Mouse (Mus musculus) embryonic facial prominence, embryonic 10.5 days (tissue): ENCODE measurements around the gene Alcam. TPM values are rescaled to one million over a fixed set of nuclear protein-coding genes. Genes with fewer than 3 reads are reported as not detected.
A peak's percentile ranks its signal among the peaks of the same experiment; 100 is the strongest.

ENCODE experiments used
- DNase-seq: peaks from one replicate; pipeline ENCODE4 v3.0.0-alpha.2; 2017; ENCODE audit warnings: low spot score
- H3K27ac ChIP-seq: fragments of 300-500 bp; sonication (generic); replicated peaks from 2 replicates; pipeline ENCODE4 v1.5.1; 2016; ENCODE audit warnings: mild to moderate bottlenecking
- H3K27me3 ChIP-seq: fragments of 300-500 bp; sonication (generic); replicated peaks from 2 replicates; pipeline ENCODE4 v1.6.1; 2016; ENCODE audit warnings: low read depth, mild to moderate bottlenecking; ENCODE audit not compliant: poor library complexity, severe bottlenecking
- H3K36me3 ChIP-seq: fragments of 300-500 bp; sonication (generic); replicated peaks from 2 replicates; pipeline ENCODE4 v1.6.1; 2016; ENCODE audit warnings: mild to moderate bottlenecking, moderate library complexity
- H3K4me1 ChIP-seq: fragments of 300-500 bp; sonication (generic); 2 replicates; pipeline ENCODE4 v1.6.1; 2016
- H3K4me3 ChIP-seq: fragments of 300-500 bp; sonication (generic); 2 replicates; pipeline ENCODE4 v1.5.1; 2016; ENCODE audit warnings: mild to moderate bottlenecking, moderate library complexity
- H3K9me3 ChIP-seq: fragments of 300-500 bp; sonication (generic); 2 replicates; pipeline ENCODE4 v1.6.1; 2016; ENCODE audit warnings: mild to moderate bottlenecking
- WGBS: fragments of 180-500 bp; shearing (Covaris S2); methylation state at CpG from one replicate; pipeline ENCODE4 v1.1.7; 2016; 5-methylcytosine and 5-hydroxymethylcytosine counted together
- polyA plus RNA-seq: library from polyadenylated mRNA; unstranded; fragments of >200 nt; fragmentation: Nextera tagmentation; extraction: Ambion mirVana; gene quantifications from 2 replicates; pipeline ENCODE4 v1.2.1, GENCODE M21; 2016

Alcam gene
- polyA plus RNA-seq, 1 experiment from 2014 or later, result 5.1 TPM

GRCm38 (mm10) chr16:52329420-52329819 is 124.5 kb downstream of the Alcam start:
- H3K27ac ChIP-seq, result no peak overlapping the region
- no peaks in the 10 kb centered on the region for H3K9me3 ChIP-seq
- DNase-seq, result no peak
- H3K36me3 ChIP-seq, result no peaks in the 10 kb centered on the region
- WGBS, result 78% methylated on average over 2 of the region's 2 CpGs
- no peaks in the 10 kb centered on the region for H3K4me1 ChIP-seq
- H3K27me3 ChIP-seq, result no peaks in the 10 kb centered on the region
- H3K4me3 ChIP-seq, result no peak overlapping the region

DNA sequence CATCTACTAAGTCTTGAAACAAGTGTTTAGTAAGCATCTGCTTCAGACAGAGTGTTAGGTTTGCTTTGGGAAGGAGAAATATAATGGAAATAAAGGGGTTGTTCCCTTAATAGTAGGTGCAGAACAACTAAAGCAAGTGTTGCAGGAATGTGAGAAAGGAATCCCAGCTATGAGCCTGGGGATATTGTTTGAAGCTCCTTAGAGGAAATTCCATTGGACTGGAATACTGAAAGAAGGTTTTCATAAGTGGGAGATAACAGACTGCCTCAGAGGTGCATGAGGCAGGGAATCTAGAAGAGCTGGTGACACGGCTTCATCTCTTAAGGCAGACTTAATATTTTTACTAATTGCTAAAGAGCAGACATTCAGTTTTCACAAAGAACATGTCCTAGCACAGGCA is 134.6 kb downstream of the Alcam start:
- H3K27me3 ChIP-seq, result no peaks in the 10 kb centered on the region
- H3K4me1 ChIP-seq, result peaks cover 4% of the 10 kb centered on the region; the same call in 1 of the 2 replicates
- H3K27ac ChIP-seq, result no peak overlapping the region
- no peaks in the 10 kb centered on the region for H3K36me3 ChIP-seq
- 26% methylated on average over 1 of the region's 1 CpGs for WGBS
- H3K4me3 ChIP-seq, result no peak overlapping the region
- DNase-seq, result no peak
- H3K9me3 ChIP-seq, result no peaks in the 10 kb centered on the region

DNA sequence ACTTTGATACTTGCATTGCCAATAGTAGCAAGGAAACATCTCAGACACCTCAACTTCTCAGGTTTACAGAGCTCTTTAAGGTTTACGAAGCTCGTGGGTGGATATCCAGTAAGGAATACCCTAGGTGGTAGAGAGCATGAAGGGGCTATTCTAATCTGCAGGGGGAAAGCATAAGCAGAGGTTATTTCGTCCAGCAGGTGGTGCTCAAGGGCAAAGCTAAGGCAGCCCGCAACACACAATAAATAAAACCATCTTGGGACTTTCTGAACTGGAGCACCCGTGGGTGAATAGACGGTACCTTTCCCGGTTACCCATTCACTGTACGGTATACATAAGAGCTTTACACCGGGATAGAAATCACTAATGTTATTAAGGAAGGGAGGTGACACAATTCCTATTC is 142.8 kb downstream of the Alcam start:
- Histone ChIP-seq H3K36me3 (no peaks in the 10 kb centered on the region), H3K9me3 (no peaks in the 10 kb centered on the region), H3K27ac (no peak overlapping the region), H3K4me3 (no peak overlapping the region), H3K4me1 (no peaks in the 10 kb centered on the region), H3K27me3 (no peaks in the 10 kb centered on the region)
- peak; percentile 68 for DNase-seq
- 21% methylated on average over 9 of the region's 9 CpGs for WGBS

- no peak overlapping the region for H3K4me3 ChIP-seq
- H3K27me3 ChIP-seq, result no peaks in the 10 kb centered on the region
- H3K27ac ChIP-seq, result no peak overlapping the region
- H3K36me3 ChIP-seq, result no peaks in the 10 kb centered on the region
- H3K9me3 ChIP-seq, result no peaks in the 10 kb centered on the region
- H3K4me1 ChIP-seq, result no peaks in the 10 kb centered on the region
- 86% methylated on average over 2 of the region's 2 CpGs for WGBS
- no peak for DNase-seq
Measured at GRCm38 (mm10) chr16:52307016-52307415, 146.9 kb downstream of the Alcam start.

DNA sequence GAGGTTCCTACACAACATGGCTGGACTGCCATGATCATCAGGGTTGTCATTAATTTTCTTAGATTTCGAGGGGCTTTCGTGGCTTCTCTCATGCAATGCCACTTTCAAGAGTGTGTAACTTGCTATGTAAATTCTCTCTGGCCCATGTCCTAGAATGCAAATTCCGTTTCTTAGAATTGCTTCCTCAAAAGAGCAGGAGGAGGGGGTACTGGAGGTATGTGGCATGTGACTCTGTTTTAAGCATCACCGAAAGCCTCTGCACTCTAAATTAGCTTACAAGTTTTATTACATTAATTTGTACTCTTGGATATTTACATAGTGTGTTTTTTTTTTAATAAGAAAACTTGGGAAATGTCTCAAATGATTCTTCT is 150.4 kb downstream of the Alcam start:
- H3K27ac ChIP-seq, result no peak overlapping the region

GRCm38 (mm10) chr16:52302790-52303531 is 150.9 kb downstream of the Alcam start:
- H3K9me3 ChIP-seq, result no peaks in the 10 kb centered on the region
- 90% methylated on average over 9 of the region's 9 CpGs for WGBS
- H3K4me3 ChIP-seq, result no peak overlapping the region
- H3K27ac ChIP-seq, result no peak overlapping the region
- H3K36me3 ChIP-seq, result no peaks in the 10 kb centered on the region
- H3K27me3 ChIP-seq, result no peaks in the 10 kb centered on the region
- H3K4me1 ChIP-seq, result no peaks in the 10 kb centered on the region
- DNase-seq, result no peak

More for the DNA sequence above, 150.4 kb downstream of the Alcam start:
- no peak for DNase-seq
- Histone ChIP-seq H3K27me3 (no peaks in the 10 kb centered on the region), H3K4me1 (no peaks in the 10 kb centered on the region), H3K36me3 (no peaks in the 10 kb centered on the region), H3K4me3 (no peak overlapping the region), H3K9me3 (no peaks in the 10 kb centered on the region)
- 89% methylated on average over 4 of the region's 4 CpGs for WGBS

DNA sequence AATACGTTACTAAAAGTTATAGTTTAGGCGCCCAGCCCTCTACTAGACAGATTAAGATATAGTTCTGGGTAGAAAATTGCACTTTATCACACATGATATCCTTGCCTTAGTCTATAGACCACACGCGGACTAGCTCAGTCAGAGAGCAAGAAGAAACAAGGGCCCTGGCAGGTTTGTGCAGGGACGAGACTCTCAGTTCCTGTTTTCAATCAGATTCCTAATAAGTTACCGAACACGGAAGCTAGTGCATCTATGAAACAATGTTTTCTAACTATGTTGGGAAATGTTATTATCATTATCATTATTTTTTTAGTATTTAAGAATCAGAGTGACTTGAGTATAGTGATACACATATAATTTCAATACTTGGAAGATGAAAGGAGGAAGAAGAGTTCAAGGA is 152.1 kb downstream of the Alcam start:
- no peak overlapping the region for H3K4me3 ChIP-seq
- H3K27ac ChIP-seq, result no peak overlapping the region
- H3K9me3 ChIP-seq, result no peaks in the 10 kb centered on the region
- WGBS, result 86% methylated on average over 7 of the region's 7 CpGs
- H3K4me1 ChIP-seq, result no peaks in the 10 kb centered on the region
- no peaks in the 10 kb centered on the region for H3K27me3 ChIP-seq
- no peaks in the 10 kb centered on the region for H3K36me3 ChIP-seq
- no peak for DNase-seq

DNA sequence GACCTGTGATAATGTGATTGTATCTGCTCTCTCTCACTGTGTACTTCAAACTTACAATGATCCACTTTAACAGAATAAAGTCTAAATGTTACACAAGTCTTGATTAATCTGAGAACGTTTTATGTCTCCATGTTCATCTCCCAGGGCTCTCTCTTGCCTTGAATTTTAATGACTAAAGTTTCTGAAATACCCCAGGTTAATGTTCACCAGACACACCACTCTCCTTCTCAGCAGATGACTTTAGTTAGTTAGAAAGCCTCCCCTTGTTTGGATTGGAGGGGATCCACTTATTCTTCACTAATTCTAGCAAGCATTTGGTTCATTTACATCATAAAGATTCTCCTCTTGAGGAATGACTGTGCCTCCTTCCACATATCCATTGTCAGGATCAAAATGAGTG is 157.5 kb downstream of the Alcam start:
- WGBS, result 50% methylated on average over 1 of the region's 1 CpGs
- DNase-seq, result no peak
- Histone ChIP-seq H3K27ac (no peak overlapping the region), H3K9me3 (no peaks in the 10 kb centered on the region), H3K4me3 (no peak overlapping the region), H3K27me3 (no peaks in the 10 kb centered on the region), H3K36me3 (no peaks in the 10 kb centered on the region), H3K4me1 (no peaks in the 10 kb centered on the region)

- no peak for DNase-seq
- Histone ChIP-seq H3K36me3 (no peaks in the 10 kb centered on the region), H3K9me3 (no peaks in the 10 kb centered on the region), H3K27me3 (no peaks in the 10 kb centered on the region), H3K4me3 (no peak overlapping the region), H3K27ac (no peak overlapping the region), H3K4me1 (no peaks in the 10 kb centered on the region)
Measured at GRCm38 (mm10) chr16:52295535-52295934, 158.3 kb downstream of the Alcam start.

DNA sequence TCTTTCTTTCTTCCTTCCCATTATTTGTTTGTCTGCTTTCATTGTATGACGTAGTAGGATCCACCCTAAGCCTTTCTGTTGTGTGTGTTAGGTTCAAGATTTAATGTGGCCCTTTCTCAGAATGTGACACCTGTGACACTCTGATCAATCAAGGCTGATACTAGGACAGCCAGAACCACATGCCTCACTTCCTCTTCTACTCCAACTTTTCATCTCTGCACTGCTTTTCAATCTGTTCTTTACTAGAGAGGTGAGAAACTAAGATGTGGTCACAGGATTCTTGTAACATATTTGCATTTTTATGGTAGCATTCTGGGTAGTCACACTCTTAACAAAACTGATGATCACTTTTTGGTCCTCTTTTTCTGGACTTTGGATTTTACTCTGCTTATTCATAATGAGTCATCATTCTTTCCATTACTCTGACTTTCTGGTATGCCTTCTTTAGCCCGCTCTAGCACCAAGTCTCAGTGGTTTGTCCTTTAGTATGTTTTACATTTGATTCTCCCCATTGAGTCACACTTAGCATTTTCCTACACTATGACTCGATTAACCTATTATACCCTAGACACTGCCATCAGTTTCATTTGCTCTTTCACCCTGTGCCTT is 161.3 kb downstream of the Alcam start:
- H3K4me1 ChIP-seq, result no peaks in the 10 kb centered on the region
- 88% methylated on average over 3 of the region's 3 CpGs for WGBS

DNA sequence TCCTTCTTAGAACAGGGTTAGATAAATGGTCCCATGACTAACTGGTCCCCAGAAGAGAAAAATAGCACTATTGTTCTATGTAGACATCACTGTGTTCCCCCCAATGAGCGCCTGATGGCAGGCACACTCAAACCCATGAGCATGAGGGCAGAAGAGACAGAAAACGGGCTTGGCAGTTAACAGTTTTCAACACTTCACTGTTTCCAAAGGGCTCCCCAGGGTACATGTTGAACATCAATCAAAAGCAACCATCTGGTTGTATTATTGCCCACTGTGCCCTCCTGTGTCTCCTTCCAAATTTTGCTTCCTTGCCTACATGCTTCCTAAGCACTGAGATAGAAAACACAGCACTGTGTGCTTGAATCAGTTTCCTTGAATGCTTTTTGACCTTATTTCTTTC is 173.7 kb downstream of the Alcam start:
- Histone ChIP-seq H3K36me3 (no peaks in the 10 kb centered on the region), H3K27ac (no peak overlapping the region), H3K4me1 (no peaks in the 10 kb centered on the region), H3K4me3 (no peak overlapping the region), H3K27me3 (no peaks in the 10 kb centered on the region), H3K9me3 (no peaks in the 10 kb centered on the region)
- WGBS, result 81% methylated on average over 2 of the region's 2 CpGs
- DNase-seq, result no peak

More for the DNA sequence above, 161.3 kb downstream of the Alcam start:
- H3K9me3 ChIP-seq, result no peaks in the 10 kb centered on the region
- H3K4me3 ChIP-seq, result no peak overlapping the region
- no peak for DNase-seq
- H3K27me3 ChIP-seq, result no peaks in the 10 kb centered on the region
- H3K27ac ChIP-seq, result no peak overlapping the region
- H3K36me3 ChIP-seq, result no peaks in the 10 kb centered on the region

DNA sequence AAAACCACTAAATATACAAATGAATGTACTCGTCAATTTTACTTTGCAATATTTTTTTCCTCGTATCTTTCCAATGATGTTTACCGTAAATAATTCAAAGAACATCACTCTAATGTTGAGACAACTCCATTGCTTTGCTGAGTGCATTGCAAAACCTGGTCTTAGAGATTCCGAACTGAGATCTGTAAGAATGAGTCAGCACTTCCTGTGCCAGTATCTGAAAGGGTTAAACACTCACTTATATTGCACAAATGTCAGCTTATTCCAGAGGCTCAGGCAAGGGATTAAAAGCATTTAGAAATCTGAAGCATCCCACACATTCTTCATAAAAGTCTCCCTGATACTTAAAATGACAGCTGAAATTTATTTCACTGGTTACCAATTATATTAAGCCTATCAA is 188.8 kb downstream of the Alcam start:
- 86% methylated on average over 4 of the region's 4 CpGs for WGBS
- no peaks in the 10 kb centered on the region for H3K36me3 ChIP-seq
- no peak overlapping the region for H3K4me3 ChIP-seq
- H3K27ac ChIP-seq, result no peak overlapping the region
- no peak for DNase-seq
- no peaks in the 10 kb centered on the region for H3K9me3 ChIP-seq
- H3K4me1 ChIP-seq, result no peaks in the 10 kb centered on the region
- H3K27me3 ChIP-seq, result no peaks in the 10 kb centered on the region

DNA sequence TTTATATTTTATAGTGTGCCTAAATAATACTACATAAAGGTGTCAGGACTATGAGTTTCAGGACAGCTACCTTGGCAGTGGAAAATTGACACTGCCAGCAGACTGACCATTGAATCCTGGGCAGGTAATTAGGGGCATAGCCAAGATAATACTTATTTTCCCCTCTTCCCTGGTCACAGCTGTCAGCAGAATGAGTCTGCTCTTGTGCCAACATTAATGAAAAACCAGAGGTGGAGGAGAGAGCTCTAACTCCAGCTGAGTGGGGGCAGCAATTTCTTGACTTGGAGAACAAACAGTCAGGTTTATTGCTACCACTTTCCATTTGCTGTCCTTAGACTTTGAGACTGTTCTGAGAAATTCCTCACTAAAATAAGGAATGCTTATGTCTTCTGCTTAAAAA is 190.1 kb downstream of the Alcam start:
- no peak for DNase-seq
- Histone ChIP-seq H3K4me3 (no peak overlapping the region), H3K36me3 (no peaks in the 10 kb centered on the region), H3K4me1 (no peaks in the 10 kb centered on the region), H3K9me3 (no peaks in the 10 kb centered on the region), H3K27me3 (no peaks in the 10 kb centered on the region), H3K27ac (no peak overlapping the region)
